Mouse (Mus musculus) forebrain, postnatal 0 days (tissue): ENCODE results near the gene Fam205a4. TPM values are rescaled to one million over a fixed set of nuclear protein-coding genes. Genes with fewer than 3 reads are reported as not detected.
"Not testable (repeated sequence)": the region's sequence is repeated elsewhere in the genome, so short reads cannot be mapped to it uniquely, and the experiment has no call there.

Experiments
- ATAC-seq: fragments of 200-750 bp; cut with Nextera tagmentation; 2 replicates; pipeline ENCODE4 v1.8.0; 2017; ENCODE audit warnings: mild to moderate bottlenecking, moderate library complexity
- DNase-seq: peaks from one replicate; pipeline ENCODE4 v3.0.0-alpha.2; 2015
- H3K27ac ChIP-seq: fragments of 300-500 bp; sonication (generic); 2 replicates; pipeline ENCODE4 v1.5.1; 2014; ENCODE audit warnings: low read depth, mild to moderate bottlenecking, antibody characterized with exemption, low read length, moderate library complexity, mixed read lengths
- H3K27me3 ChIP-seq: fragments of 300-500 bp; sonication (generic); 2 replicates; pipeline ENCODE4 v1.6.1; 2014; ENCODE audit warnings: mild to moderate bottlenecking, low read length, mixed read lengths; ENCODE audit not compliant: insufficient read depth
- H3K36me3 ChIP-seq: fragments of 300-500 bp; sonication (generic); 2 replicates; pipeline ENCODE4 v1.6.1; 2014; ENCODE audit warnings: mild to moderate bottlenecking, moderate library complexity; ENCODE audit not compliant: insufficient read depth
- H3K4me1 ChIP-seq: fragments of 300-500 bp; sonication (generic); 2 replicates; pipeline ENCODE4 v1.6.1; 2014; ENCODE audit warnings: antibody characterized with exemption; ENCODE audit not compliant: insufficient read depth
- H3K4me2 ChIP-seq: fragments of 300-500 bp; sonication (generic); 2 replicates; pipeline ENCODE4 v1.6.1; 2014; ENCODE audit warnings: low read depth, mild to moderate bottlenecking, moderate library complexity
- H3K4me3 ChIP-seq: fragments of 300-500 bp; sonication (generic); 2 replicates; pipeline ENCODE4 v1.5.1; 2014; ENCODE audit warnings: low read depth, low read length, mixed read lengths
- H3K9ac ChIP-seq: fragments of 300-500 bp; sonication (generic); 2 replicates; pipeline ENCODE4 v1.6.1; 2014; ENCODE audit warnings: mild to moderate bottlenecking
- H3K9me3 ChIP-seq: fragments of 300-500 bp; sonication (generic); 2 replicates; pipeline ENCODE4 v1.6.1; 2016; ENCODE audit warnings: low read length
- WGBS: fragments of 180-500 bp; shearing (Covaris S2); extraction: QIAGEN DNeasy Blood & Tissue Kit; methylation state at CpG from one replicate; pipeline ENCODE4 v1.1.7; 2014; 5-methylcytosine and 5-hydroxymethylcytosine counted together
- polyA plus RNA-seq: library from polyadenylated mRNA; unstranded; fragments of >200 nt; fragmentation: Nextera tagmentation; extraction: Ambion mirVana; gene quantifications from 2 replicates; pipeline ENCODE4 v1.2.1, GENCODE M21; 2015
- total RNA-seq: library from RNA; depleted of rRNA; stranded (reverse); fragments of >200 nt; gene quantifications from 2 replicates; pipeline ENCODE4 v1.2.3, GENCODE M21; 2014; rRNA removed

The Fam205a4 gene
- total RNA-seq: 0.62 and 1.7 TPM in 2 replicates
- polyA plus RNA-seq: 1.1 and 1.3 TPM in 2 replicates

DNA sequence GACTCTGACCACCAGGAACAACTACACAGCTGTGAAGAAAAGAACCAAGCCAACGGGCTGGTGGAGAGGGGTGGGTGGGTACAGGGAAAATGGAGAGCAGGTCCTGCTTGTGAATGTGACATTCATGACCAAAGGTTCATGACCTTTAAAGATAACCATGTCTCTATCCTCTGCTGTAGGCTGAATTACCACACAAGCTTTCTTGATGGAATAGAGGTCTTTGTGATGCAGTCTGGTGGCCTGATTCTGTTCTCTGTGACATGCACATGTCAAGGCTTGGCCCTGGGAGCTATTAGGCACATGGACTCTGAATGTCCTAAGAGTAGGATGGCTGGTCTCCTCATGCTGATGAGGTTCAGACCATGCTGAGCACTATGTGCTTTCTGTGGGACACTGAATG, at the start of gene Fam205a4:
TSS of gene Fam205a4 (plus strand) at position 301 of the 400 bp plus-strand sequence.
- H3K4me3 ChIP-seq, H3K9me3 ChIP-seq, H3K9ac ChIP-seq, H3K4me2 ChIP-seq, H3K36me3 ChIP-seq, H3K4me1 ChIP-seq, H3K27me3 ChIP-seq, ATAC-seq, DNase-seq, H3K27ac ChIP-seq: not testable (repeated sequence)
- no CpG with 5 or more reads among the region's 1 CpGs for WGBS

DNA sequence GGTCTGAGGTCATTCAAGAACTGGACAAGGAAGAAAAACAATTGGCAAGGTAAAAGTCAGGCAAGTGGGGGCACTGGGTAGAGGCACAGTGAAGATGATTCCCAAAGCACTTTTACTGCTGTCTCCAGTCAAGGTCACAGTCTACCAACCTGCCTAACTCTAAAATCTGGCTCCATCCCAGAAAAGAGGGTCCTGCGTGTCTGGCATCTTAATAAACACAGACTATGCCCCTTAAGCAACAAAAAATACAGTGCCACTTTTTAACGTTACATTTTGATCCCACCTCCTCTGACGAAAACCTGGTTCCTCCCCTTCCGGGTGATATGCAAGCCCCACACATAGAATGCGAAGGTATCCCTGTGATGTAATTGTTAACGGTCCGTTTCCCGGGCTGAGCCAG, 24.6 kb upstream of the Fam205a4 start, which contains the start of gene Gm20878:
TSS of gene Gm20878 (plus strand) at position 301 of the 400 bp plus-strand sequence.
- DNase-seq: not testable (repeated sequence)

More for the DNA sequence above, 24.6 kb upstream of the Fam205a4 start, which contains the start of gene Gm20878:
- H3K4me2 ChIP-seq, H3K4me1 ChIP-seq, H3K36me3 ChIP-seq, H3K27ac ChIP-seq, H3K27me3 ChIP-seq, H3K4me3 ChIP-seq, H3K9me3 ChIP-seq, ATAC-seq, H3K9ac ChIP-seq: not testable (repeated sequence)
- no CpG with 5 or more reads among the region's 8 CpGs for WGBS

Other genes with a start within 250 kb of the Fam205a4 start
- 184 and 251 TPM in 2 replicates for gene Dctn3, start 242.9 kb upstream of the Fam205a4 start, total RNA-seq
- 378 and 438 TPM in 2 replicates for gene Dctn3, start 242.9 kb upstream of the Fam205a4 start, polyA plus RNA-seq
- gene Arid3c, start 234.9 kb upstream of the Fam205a4 start, total RNA-seq: not detected in 2 replicates
- 0.14 and 0.15 TPM in 2 replicates for gene Arid3c, start 234.9 kb upstream of the Fam205a4 start, polyA plus RNA-seq
- 42.4 and 43.1 TPM in 2 replicates for gene Galt, start 210.8 kb upstream of the Fam205a4 start, total RNA-seq
- 43.4 and 47.3 TPM in 2 replicates for gene Galt, start 210.8 kb upstream of the Fam205a4 start, polyA plus RNA-seq
- 28.4 and 29.8 TPM in 2 replicates for gene Sigmar1, start 209.9 kb upstream of the Fam205a4 start, total RNA-seq
- 32.0 and 39.7 TPM in 2 replicates for gene Sigmar1, start 209.9 kb upstream of the Fam205a4 start, polyA plus RNA-seq
- gene Ccl27a, start 191.8 kb upstream of the Fam205a4 start, total RNA-seq: 204 and 225 TPM in 2 replicates
- 289 and 323 TPM in 2 replicates for gene Ccl27a, start 191.8 kb upstream of the Fam205a4 start, polyA plus RNA-seq
- gene Gm21541, start 62.4 kb upstream of the Fam205a4 start, total RNA-seq: not detected in 2 replicates
- not detected in 2 replicates for gene Gm21541, start 62.4 kb upstream of the Fam205a4 start, polyA plus RNA-seq
- gene Gm20878, start 24.5 kb upstream of the Fam205a4 start, total RNA-seq: 14.5 and 16.8 TPM in 2 replicates
- gene Gm20878, start 24.5 kb upstream of the Fam205a4 start, polyA plus RNA-seq: 6.7 and 10.5 TPM in 2 replicates
- 0.46 and 3.1 TPM in 2 replicates for gene Gm21093, start 68.7 kb downstream of the Fam205a4 start, total RNA-seq
- 0.21 and 0.31 TPM in 2 replicates for gene Gm21093, start 68.7 kb downstream of the Fam205a4 start, polyA plus RNA-seq
- gene Gm3893, start 125.1 kb downstream of the Fam205a4 start, total RNA-seq: not detected in 2 replicates
- not detected in 2 replicates for gene Gm3893, start 125.1 kb downstream of the Fam205a4 start, polyA plus RNA-seq
- not detected in 2 replicates for gene Gm13304, start 148.8 kb downstream of the Fam205a4 start, total RNA-seq
- gene Gm13304, start 148.8 kb downstream of the Fam205a4 start, polyA plus RNA-seq: not detected in 2 replicates
- gene Gm13306, start 187.4 kb downstream of the Fam205a4 start, total RNA-seq: 4.2 and 7.7 TPM in 2 replicates
- gene Gm13306, start 187.4 kb downstream of the Fam205a4 start, polyA plus RNA-seq: 5.6 and 8.1 TPM in 2 replicates
- gene Gm13305, start 202.5 kb downstream of the Fam205a4 start, total RNA-seq: 0.05 and 0.31 TPM in 2 replicates
- 0.26 TPM in 1 of 2 replicates, not detected in the other for gene Gm13305, start 202.5 kb downstream of the Fam205a4 start, polyA plus RNA-seq